Mouse (Mus musculus): ENCODE measurements around the gene Hnf1a.

GRCm38 (mm10) chr5:114964967-114965898 lies 5.7 kb downstream of the Hnf1a start:
- TF ChIP-seq CTCF (IDR thresholded peaks at IDR 0.05; ENCODE audit: borderline replicate concordance, control insufficient read depth, extremely low read depth, insufficient read depth, low read length, poor library complexity) (no peak), POLR2A (IDR thresholded peaks at IDR 0.05; ENCODE audit: control insufficient read depth, extremely low read depth, insufficient read depth, low read length, poor library complexity) (no peak)
